Mouse (Mus musculus) retina, embryonic 14.5 days (tissue): ENCODE data around the gene Ltf.
A peak's percentile ranks its signal among the peaks of the same experiment; 100 is the strongest.

Experiments
- DNase-seq: peaks from one replicate; pipeline ENCODE4 v3.0.0-alpha.2; 2015; ENCODE audit warnings: low spot score

Ltf gene

GRCm38 (mm10) chr9:111039966-111040365, 20.9 kb downstream of the Ltf start:
- DNase-seq = no peak

GRCm38 (mm10) chr9:111042266-111042665, 23.2 kb downstream of the Ltf start:
- DNase-seq = no peak

DNA sequence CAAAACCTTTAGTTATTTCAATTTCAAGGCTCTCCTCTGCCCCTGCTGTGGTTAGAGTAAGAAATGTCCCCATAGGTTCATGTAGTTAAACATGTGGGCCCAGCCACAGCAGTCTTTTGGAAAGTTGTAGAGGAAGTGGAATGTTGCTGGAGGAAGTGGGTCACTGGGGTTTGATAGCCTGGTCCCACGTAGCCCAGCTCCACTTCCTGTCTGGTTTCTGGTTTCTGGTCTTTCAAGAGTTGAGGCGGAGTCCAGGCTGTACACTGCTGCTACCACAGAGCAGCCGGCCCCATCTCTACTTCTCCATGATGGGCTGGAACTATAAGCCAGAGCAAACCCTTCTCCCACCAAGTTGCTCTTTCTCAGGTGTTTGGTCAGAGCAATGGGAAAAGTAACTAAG, 27.2 kb downstream of the Ltf start:
- no peak for DNase-seq

DNA sequence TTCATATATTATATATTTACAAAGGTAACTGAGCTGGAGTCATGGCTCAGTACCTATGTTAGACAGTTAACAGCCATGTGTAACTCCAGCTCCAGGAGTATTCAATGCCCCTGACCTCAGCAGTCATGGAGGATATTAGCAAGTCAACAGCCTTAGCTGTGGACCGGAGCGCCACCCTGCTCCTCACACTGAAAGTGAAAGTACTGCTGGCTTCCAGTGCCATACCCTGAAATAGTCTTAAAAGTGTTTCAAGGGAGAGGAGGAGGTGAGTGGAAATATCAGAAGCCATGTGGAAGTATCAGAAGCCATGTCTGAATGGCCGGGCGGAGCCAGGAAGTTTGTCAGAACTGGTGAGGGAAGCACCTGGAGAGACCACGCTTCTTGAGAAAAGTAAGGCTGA, 28.2 kb downstream of the Ltf start:
- DNase-seq = no peak

GRCm38 (mm10) chr9:111048452-111048851, 29.4 kb downstream of the Ltf start:
- DNase-seq = no peak

- no peak for DNase-seq
These were observed 35.9 kb downstream of the Ltf start for GRCm38 (mm10) chr9:111054923-111055322.

DNA sequence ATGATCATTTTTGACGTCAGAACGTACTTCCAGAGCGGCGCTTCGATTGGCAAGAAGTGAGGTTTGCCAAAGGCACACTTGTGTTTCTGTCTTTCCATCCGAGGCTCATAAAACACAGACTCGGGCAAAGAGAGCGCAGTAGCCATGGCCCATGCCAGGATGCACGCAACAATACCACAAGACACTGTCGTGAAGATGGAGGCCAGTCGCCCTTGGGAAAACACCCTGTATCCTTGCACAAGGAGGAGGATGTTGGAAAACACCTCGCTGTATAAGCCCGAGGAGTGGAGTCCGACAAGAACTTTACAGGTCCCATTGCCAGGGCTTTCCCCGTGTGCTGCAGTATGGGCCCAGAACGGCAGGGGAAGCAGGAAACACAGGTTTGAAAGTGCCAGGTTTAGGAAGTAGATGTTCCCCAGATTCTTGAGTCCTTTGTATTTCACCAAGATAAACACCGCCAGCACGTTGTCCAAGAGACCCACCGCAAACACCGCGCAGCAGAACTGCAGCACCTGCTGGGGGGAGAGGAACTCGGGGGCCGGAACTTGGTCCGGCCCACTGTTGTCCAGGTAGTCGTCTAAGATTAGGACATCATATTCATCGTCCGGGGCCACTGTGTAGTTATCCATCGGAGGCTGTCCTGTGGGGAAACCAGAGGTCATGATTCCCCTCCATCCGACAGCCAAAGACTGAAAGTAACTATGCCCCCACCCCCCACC, 36.9 kb downstream of the Ltf start:
- no peak for DNase-seq

GRCm38 (mm10) chr9:111056519-111056797, 37.4 kb downstream of the Ltf start:
- peak; percentile 18 for DNase-seq

DNA sequence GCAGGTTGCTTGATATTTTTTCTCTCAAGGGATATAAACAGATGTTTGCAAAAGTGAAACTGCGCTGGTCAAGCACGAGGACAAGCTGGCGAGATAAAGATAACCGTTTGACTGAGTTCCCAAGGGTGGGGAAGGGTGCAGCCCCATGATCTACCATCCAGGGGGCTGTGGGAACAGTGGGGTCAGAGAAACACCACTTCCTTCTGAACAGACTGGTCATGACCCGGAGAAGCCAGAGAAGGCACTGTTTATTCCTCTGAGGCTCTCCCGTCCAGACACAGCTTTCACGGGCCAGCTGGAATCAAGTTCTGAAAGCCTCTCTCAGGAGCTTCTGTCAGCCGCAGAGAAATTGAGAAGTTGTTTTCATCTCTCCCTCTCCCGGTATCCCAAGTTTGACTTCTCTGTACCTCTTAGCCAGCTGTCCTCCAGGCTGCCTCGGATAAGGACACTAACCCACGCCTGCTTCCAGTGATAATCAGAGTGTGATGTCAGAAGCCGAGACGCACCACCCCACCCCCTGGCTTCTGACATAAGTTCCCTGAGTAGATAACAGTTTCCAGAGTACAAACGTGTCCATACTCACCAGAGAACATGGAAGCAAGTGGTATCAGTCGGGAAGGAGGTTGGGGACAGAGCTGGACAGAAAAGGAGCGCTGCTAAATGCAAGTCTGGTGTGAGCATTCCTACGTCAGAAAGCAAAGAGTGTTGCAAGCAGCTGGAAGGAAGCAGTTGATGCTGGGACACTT, 37.9 kb downstream of the Ltf start, which contains the start of gene Ccrl2:
Ccrl2 (minus strand) TSS at position 722 of the 746 bp plus-strand sequence.
- DNase-seq = peak; percentile 42

GRCm38 (mm10) chr9:111057544-111058370, 38.7 kb downstream of the Ltf start:
- no peak for DNase-seq

DNA sequence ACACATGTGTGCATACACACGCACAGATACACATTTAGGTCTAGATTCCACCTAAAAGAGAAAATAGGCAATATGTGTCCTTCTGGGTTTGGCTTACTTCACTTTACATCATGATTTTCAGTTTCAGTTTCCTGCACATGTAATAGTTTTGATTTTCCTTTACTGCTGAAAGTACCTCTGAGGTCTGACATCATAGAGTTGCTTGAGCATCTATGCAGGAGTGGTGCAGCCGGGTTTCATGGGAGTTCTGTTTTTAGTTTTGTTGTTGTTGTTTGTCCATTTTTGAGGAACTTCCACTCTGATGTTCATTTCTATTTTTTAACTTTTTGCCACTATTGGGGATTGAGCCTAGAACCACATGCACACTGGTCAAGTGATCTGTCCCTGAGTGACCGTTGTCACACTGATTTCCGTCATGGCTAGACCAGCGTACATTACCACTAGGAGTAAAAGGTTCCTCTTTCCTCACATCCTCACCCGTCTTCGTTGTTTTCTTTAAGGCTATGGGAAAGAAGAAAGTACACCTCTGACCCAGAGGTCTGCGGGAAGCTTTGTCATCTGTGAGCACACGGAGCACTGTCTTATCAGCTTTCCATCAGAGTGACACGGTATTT, 40.0 kb downstream of the Ltf start:
- DNase-seq = no peak

DNA sequence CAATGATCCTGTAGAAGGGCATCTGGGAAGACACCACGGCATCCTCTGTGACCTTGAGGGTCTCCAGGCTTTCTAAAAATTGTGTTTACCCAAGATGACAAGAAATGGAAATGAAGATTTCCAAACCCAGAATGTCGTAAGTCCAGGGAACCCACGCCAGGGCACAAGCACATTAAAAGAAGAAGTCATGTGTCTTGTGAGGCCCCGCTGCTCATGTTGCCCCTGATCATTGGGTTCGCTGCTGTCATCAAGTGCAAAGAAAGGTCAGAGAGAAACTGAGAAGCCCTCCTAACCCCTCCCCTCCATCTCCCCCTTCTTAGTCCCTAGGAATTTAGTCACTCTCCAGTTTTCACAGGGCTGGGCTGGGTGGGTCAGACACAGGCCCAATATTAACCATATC, 43.8 kb downstream of the Ltf start:
- DNase-seq = no peak

- no peak for DNase-seq
These were observed 48.0 kb downstream of the Ltf start for GRCm38 (mm10) chr9:111067052-111067451.

GRCm38 (mm10) chr9:111070546-111070961, 51.5 kb downstream of the Ltf start:
- DNase-seq = peak; percentile 65

DNA sequence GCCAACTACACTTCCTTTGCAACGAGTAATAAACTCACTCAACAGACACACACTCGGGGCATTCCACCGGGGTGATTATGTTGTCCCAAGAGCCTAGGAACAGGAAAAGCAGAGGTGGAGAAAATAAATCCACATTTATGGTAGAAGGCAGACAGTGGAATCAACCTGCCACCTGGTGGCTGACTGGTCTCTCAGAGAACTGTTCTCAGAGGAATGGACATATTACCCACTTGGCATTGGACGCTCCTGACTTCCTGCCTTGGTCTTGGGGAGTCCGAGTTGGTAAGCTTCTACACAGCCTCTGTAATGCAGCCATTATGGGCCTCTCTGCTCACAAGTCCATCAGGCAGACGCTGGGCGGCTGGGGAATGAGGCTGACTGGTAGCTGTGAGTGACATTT, 53.1 kb downstream of the Ltf start:
- DNase-seq = peak; percentile 29

DNA sequence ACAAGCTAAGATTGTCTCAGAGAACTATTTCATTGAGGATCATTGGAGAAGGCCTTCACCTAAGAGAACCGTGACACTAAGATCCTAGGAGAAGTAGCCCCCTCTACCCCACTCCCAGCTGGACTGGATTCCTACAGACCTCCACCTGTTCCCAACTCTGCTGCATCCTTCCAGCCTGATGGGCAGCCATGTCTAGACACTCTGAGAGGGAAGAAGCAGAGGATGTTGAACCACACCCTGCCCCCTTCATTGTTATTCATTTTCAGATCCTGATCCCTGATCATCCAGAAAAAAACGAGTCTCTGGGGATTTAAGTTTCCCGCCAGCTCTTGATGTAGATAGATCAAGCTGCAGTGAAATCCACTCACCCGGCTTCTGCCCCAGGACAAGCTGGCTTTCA, 53.9 kb downstream of the Ltf start:
- DNase-seq = no peak

- no peak for DNase-seq
These were observed 58.7 kb downstream of the Ltf start for GRCm38 (mm10) chr9:111077745-111078144.

GRCm38 (mm10) chr9:111080801-111081200, 61.7 kb downstream of the Ltf start:
- DNase-seq = no peak

GRCm38 (mm10) chr9:111081765-111082164, 62.7 kb downstream of the Ltf start:
- DNase-seq = no peak

GRCm38 (mm10) chr9:111085329-111085728, 66.3 kb downstream of the Ltf start:
- no peak for DNase-seq

DNA sequence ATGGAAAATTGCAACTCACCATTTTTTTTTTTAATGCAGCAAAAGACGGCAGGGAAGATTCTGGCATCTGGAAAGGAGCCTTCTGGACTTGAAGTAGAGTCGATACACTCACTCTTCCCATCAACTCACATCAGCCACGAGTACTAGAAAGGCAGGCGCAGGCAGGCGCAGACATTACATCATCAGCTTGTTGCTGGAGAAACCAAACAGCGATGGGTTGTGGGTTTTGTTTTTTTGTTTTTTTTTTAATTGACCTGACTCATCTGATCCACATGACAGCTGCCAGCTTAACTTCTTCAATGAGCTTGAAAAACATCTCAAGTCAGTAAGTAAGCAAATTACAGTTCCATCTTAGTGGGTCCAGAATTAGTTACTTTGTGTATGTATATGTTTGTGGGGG, 67.1 kb downstream of the Ltf start:
- DNase-seq = no peak

DNA sequence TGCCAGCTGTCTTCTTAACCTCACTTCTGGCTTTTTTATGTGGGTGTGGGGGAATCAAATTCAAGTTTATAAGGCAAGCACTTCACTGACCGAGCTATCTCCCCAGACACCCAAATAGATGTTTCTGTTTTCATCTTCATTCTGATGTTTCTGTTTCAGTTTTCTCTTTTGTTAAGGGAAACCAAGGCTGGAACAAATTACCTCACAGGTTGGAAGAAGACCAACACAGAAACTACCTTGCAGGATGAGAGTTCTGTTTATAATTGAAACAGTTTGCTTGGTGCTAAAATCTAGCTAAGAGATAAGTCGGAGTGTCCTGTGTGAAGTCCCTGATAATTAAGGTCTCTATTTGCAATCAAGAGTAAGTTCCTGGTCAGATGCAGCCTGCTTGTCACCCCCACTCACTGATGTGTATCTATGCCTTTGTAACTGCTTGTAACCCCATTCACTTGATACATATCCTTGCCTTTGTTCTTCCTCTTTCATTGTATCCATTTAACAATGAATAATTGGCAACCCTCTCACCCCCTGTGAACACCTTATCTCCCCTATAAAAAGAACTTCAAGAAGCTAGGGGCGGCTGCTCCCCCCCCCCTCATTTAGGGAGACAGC, 68.0 kb downstream of the Ltf start:
- DNase-seq = no peak
